Mouse (Mus musculus): ENCODE results near the gene Pdlim7.

The Pdlim7 gene

DNA sequence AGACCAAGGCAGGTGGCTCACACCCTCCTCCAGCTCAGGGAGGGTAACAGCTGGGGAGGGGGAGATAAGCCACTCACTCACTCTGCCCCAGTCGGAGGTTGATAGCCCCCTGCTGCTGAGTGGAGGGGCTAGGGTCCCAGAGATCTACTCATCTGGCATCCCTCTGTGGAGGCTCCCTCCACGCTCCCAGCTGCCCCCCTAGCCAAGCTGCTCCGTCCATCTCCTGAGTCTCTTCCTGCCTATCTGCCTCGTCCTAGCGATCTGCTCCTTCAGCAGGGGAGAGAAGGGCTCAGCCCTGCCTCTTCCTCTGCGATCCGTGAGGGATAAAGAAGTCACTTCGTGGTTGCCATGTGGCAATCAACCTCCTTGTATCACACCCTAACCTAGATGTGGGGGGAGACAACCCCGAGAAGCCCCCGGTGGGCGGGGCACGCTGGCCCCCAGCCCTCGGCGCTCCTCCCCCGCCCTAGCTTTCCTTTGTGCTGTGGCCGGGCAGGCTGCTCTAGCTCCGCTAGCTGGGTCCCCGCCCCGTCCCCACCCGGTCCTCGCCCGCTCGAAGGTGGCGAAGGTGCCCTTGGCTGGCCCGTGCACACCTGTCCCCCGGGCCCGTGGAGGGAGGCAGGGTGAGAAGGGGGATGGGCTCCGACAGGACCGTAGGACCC is 26.4 kb downstream of the Pdlim7 start:
- peak in 1 of 2 experiments; percentile 72 for DNase-seq (ENCODE audit: inconsistent age in 2 of 2, low spot score in 1 of 2)

DNA sequence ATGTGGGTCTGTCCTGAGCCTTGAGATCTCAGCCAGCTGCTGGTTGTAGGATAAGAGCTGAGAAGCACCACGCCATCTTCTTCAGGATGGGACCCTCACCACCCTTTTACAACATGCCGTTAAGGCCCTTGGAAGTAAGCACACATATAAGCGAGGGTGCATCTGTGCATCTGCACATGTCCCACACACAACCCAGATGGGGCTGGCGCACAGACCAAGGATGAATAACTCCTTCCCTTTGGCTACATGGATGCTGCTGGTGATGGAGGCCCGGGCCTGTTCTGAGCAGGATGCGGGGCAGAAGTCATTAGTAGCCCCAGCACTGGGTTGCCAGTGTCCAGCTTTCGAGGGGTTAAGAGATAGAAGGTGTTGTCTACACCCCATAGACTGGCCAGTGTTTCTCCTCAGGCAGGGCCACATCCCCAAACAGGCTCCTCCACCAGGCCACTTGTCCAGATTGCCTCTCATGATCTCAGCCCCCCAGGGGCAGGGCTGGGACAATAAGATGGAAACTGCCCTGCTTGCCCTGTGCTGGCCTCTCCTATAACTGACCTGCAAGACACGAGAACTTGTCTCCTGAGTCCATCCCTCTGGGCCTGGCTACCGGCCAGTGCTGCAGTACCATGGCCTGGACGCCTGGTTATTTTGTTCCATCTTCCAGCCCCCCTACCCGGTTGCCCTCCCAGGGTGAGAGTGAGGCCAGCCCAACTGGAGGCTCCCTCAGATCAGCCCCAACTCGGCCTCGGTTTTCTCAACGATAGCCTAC is 27.3 kb downstream of the Pdlim7 start:
- peak in 1 of 2 experiments; percentile 47 for DNase-seq (ENCODE audit: inconsistent age in 2 of 2, low spot score in 1 of 2)

DNA sequence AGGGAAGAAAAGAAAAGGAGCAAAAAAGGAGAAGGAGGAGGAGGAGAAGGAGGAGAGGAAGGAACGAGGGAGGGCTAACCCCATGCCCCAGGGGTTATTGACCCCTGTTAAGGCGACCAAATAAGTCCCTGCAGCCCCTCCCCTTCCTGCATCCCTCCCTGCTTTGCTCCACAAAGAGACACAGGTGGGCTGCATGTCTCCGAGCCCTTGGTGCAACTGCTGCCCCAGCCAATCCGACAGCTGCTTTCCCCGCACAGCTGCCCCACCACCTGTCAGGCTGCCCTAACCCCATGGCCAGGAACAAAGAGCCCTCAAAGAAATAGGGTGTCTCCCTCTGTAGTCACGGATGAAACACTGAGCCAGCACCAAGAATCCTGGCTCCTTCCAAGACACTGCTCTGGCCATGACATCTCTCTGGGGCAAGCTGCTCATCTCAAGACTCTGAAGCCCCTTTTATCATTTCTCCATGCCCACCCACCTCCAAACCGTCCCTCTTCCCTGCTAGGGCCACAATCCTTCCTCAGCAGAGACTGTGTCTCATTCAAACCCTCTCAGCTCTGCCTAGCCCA is 28.9 kb downstream of the Pdlim7 start:
- no peak for DNase-seq (ENCODE audit: inconsistent age in 2 of 2, low spot score in 1 of 2)

DNA sequence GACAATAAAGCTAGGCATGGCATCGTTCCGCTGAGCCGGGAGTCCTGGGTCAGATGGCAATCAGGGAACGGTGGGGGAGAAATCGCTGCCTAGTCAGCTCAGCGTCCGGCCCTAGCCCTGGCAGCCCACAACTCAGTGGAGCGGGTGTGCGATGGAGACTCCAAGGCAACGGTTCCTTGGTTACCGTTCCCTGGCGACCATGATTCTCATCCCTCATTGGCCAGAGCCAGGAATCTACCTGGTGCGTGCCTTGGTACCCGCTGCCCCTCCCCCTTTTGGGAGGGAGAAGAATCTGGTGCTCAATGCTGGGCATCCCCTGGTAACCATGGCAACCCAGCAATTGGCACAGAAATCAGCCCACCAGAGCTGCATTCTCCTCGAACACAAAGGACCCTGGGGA is 29.9 kb downstream of the Pdlim7 start:
- DNase-seq (ENCODE audit: inconsistent age in 2 of 2, low spot score in 1 of 2) = no peak

DNA sequence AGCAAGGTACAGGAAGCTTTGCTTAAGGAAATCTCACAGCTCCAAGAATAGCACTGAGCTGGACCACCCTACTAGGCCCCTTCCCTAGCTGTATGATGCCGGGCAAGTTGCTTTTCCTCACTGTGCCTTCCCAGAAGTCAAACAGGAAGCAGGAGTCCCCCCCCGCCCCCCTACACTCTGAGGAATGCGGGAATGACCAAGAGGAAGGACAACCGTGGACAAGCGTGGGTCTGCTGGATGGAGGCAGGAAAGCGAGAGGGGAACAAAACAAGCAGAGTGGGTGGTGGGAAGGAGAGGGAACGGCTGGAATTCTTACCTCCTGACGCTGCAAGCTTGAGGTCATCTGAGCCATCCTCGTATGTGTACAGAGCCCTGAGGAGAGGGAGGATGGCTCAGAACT is 30.4 kb downstream of the Pdlim7 start:
- no peak for DNase-seq (ENCODE audit: inconsistent age in 2 of 2, low spot score in 1 of 2)

DNA sequence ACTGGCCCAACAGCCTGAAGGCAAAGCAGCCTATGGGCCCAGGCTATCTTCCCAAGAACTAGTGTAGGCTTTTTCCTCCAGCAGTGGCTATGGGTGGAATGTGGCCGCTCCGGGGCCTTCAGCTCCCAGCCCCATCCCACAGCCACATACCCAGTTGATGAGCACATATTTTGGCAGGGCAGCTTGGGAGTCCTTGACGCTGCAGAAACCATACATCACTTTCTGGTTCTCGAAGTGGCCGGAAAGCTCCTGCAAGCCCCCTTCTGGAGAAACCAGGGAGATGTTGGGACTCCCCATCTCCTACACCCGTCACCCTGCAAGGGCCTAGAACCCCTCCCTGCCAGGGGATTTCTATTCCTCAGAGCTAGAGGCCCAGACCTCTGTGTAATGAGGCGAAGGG is 30.9 kb downstream of the Pdlim7 start:
- peak; percentile 75 to 85 for DNase-seq (ENCODE audit: inconsistent age in 2 of 2, low spot score in 1 of 2)

DNA sequence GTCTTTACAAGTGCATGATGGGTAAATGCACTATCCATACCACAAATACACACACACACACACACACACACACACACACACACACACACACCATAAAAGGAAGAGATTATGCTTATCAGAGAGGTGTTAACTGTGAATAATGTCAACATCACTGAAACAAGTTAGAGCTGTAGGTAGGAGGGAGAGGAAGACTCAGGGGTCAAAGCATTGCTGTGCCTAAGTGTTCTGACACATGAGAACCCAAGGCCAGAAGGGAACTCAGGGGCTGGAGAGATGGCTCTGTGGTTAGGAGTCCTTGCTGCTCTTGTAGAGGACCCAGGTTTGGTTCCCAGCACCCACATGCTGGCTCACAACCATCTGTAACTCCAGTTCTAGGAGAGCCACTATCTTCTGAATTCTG is 33.5 kb downstream of the Pdlim7 start:
- no peak for DNase-seq (ENCODE audit: inconsistent age in 2 of 2, low spot score in 1 of 2)

DNA sequence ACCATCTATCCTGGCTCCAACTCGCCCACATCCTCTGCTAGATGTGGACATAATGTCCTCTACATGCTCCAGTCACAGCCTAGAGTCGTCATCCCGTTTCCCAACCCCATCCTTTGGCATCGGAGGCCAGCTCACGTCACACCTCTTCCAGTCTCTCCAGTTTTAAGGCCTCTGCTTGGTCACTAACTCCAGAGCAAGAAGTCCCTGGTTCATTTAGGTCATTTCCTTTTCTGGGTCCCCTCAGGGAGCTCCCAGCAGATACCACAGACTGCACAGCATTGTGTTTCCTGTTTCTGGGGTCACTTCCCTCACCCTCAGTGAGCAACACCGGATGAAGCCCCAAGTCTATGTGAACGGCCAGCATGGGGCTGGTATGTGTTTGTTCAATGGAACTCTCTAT is 34.5 kb downstream of the Pdlim7 start:
- peak in 1 of 2 experiments; percentile 55 for DNase-seq (ENCODE audit: inconsistent age in 2 of 2, low spot score in 1 of 2)

DNA sequence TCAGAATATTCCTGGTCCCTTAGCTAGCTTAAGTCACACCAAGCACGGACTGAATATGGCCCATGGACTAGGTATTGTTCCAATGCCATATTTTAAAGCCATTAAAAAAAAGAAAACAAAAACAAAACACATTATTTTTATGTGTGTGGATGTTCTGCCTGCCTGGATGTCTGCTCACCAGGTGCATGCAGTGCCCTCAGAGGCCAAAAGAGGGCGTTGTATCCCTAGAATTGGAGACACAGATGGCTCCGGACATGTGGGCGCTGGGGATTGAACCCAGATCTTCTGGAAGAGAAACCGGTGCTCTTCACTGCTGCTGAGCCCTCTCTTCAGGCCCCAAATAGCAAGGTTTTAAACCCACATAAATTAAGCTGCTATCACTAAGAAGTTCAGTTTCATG is 35.4 kb downstream of the Pdlim7 start:
- DNase-seq (ENCODE audit: inconsistent age in 2 of 2, low spot score in 1 of 2) = peak in 1 of 2 experiments; percentile 75

DNA sequence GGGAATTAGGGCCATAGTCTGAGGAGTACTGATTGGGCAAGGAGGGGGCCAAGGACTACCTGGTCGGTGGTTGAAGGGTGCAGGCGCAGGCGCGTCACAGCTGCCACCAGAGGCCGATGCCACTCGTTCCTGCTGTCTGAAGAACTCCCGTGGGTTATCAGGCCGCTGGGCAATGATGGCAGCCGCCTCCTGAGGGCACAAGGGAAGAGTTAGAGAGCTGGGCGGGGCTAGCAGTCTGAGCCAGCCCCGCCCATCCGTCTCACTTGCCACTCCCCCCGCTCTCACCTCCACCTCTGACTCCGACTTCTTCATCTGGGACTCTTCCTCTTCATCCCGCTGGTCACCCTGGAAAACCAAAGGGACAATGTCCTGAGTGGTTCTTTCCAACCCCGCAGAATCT is 36.0 kb downstream of the Pdlim7 start:
- DNase-seq (ENCODE audit: inconsistent age in 2 of 2, low spot score in 1 of 2) = no peak

DNA sequence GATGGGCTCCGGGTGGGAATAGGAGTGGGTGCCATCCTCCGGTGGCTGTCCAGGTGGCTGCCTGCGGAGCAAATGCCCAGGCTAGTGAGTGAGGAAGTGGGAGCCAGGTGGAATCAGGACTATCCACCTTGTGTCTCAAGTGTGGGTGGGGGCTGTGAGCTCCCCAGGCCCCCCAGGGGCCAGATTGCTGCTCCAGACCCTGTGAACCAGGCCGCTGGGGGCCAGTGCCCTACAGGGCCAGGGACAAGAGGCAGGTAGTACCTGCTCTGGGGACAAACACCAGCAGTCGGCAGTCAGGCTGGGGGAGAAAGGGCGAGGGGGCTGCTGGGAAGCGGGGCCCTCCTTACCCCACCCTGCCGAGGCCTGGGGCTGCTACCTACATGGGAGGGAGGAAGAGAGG is 37.2 kb downstream of the Pdlim7 start:
- peak in 1 of 2 experiments; percentile 12 for DNase-seq (ENCODE audit: inconsistent age in 2 of 2, low spot score in 1 of 2)

DNA sequence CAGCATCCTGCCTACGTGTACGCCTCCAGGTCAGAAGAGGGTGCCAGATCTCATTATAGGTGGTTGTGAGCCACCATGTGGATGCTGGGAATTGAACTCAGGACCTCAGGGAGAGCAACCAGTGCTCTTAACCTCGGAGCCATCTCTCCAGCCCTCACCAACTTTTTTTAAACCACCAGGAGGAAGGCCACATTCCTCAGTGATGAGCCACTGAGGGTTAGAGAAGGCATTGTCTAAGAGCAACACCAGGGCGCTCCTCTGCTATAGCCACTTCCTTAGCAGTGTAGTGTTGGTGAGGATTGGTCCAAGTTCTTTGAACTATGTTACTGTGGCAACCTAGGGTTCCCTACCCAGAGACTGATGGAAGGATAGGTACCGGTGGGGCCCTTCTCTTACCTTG is 37.7 kb downstream of the Pdlim7 start:
- DNase-seq (ENCODE audit: inconsistent age in 2 of 2, low spot score in 1 of 2) = no peak

DNA sequence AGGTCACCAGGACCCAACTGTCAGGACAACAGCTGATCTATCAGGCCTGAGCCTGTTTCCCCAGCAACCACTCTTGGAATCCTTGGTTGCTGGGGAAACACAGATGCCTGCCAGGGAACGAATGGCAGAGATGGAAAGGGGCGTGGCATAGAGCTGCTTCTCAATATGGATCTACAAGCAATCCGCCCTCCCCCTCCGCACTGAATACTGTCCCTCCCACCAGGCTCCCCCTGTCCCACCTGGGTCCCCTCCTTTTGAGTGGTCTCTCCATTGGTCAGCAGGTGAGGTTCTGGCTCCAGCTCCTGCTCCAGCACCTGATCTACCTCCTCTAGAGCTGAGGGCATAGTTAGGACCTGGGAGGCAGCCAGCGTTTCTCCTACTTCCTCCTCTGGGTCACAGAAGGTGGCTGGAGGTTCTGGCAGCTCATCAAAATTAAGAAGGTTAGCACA is 38.8 kb downstream of the Pdlim7 start:
- no peak for DNase-seq (ENCODE audit: inconsistent age in 2 of 2, low spot score in 1 of 2)

DNA sequence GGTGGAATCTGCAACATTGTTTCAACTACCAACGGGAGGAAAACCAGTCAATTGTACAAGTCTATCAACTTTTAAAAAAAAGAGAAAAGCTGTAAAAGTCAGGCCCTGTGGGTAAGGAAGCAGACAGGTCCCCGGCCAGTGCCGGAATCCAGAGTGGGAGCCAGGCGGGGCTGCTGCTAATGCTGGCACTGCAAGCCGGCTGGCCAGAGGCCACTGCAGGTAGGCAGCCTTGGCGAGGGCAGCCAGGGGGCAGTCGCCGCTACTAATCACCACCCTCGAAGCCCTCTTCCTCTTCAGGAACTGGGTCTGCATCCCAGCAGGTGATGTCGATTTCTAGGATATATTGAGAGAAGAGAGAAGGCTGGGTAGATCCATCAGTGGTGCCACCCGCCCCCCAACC is 39.5 kb downstream of the Pdlim7 start:
- no peak for DNase-seq (ENCODE audit: inconsistent age in 2 of 2, low spot score in 1 of 2)

DNA sequence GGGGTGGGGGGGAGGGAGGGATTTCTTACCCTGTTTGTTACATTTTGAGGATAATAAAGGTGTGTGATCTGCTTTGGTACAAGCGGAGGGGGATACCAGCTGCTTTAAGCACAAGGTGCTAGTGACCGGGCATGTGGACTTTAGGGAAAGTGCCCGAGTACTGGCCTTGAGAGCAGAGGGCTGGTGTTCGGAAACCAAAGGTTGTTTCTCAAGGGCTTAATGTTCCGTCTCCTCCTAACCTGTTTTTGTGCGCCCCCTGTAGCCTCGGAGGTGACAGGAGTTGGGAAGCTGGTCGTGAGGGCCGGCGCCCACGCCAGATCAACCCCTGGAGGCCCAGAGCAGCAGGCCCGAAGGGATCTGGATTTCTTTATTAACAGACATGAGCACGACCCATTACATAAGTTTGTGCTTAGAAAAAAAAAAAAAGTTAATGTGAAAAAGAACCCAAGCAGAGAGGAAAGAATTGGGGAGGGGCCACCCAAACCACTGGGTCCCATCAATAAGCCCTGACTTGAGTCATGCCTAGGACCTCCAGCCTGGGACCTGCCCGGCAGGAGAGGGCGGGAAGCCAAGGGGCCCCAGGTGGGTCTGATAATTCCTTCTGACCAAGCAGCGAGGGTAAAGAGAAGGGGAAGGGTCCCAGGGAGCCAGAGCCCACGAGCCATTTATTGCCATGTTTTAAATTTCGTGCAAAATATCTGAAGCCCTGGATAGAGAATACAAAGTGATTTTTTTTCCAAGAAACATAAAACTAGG is 40.2 kb downstream of the Pdlim7 start:
- DNase-seq (ENCODE audit: inconsistent age in 2 of 2, low spot score in 1 of 2) = peak in 1 of 2 experiments; percentile 60

DNA sequence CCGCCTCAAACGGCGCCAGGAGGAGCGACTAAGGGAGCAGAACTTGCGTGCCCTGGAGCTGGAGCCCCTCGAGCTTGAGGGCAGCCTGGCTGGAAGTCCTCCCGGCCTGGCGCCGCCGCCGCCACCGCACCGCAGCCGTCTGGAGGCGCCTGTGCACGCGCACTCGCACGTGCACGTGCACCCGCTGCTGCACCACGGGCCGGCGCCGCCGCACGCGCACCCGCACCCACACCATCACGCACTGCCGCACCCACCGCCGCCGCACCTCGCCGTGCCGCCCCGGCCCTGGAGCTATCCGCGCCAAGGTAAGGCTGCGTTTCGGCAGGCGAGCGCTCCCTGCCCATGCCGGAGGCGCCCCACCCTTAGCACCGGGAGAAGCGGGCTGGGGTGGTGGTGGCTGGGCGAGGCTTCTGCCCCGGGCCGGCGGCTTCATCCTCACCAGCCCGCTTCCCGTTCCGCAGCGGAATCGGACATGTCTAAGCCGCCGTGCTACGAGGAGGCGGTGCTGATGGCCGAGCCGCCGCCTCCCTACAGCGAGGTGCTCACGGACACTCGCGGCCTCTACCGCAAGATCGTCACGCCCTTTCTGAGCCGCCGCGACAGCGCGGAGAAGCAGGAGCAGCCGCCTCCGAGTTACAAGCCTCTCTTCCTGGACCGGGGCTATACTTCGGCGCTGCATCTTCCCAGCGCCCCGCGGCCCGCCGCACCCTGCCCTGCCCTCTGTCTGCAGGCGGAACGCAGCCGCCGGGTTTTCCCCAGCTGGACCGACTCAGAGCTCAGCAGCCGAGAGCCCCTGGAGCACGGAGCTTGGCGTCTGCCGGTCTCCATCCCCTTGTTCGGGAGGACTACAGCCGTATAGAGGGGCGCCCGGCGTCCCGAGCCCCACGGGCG is 41.1 kb downstream of the Pdlim7 start:
- peak; percentile 66 to 87 for DNase-seq (ENCODE audit: inconsistent age in 2 of 2, low spot score in 1 of 2)

DNA sequence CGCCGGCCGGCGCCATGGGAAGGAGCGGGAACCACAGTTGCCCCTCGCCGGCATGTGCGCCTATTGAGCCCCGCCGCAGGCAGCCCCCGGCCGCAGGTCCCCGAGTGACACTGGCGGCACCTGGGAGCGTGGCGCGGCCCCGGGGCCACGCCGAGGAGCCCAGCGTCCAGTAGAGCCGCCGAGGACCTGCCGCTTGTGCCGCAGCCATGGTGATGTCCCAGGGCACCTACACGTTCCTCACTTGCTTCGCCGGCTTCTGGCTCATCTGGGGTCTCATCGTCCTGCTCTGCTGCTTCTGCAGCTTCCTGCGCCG is 41.7 kb downstream of the Pdlim7 start:
- no peak for DNase-seq (ENCODE audit: inconsistent age in 2 of 2, low spot score in 1 of 2)

DNA sequence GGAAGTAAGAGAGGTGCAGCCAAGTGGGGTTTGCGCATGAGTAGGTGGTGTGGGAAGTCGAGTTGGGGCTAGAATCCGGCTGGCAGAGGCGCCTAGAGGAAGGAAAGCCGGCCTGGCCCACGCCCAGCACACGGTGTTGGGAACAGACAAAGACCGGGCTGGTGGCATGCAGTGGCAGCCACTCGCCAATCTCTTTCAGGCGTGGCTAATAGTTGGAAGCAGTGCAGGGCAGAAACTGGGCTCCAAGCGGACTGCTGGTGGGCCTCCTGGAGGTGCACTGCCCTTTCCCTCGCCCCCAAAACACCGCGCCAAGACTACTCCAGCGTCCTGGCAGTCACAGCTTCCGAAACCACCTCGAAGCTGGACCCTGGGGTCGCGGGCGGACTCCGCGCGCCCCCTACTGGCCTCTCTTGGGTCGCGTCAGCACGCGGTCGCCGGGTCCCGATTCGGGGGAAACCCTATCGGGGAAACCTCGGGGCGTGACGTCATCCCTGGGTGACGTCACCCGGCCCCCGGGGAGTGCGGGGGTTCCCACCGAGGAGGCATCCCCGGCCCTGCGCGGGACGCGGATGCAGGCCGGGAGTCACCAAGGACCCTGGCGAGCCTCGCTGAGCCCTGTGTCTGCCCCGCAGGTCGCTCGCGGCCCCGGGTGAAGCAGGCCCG is 42.2 kb downstream of the Pdlim7 start:
- DNase-seq (ENCODE audit: inconsistent age in 2 of 2, low spot score in 1 of 2) = peak; percentile 88 to 97

DNA sequence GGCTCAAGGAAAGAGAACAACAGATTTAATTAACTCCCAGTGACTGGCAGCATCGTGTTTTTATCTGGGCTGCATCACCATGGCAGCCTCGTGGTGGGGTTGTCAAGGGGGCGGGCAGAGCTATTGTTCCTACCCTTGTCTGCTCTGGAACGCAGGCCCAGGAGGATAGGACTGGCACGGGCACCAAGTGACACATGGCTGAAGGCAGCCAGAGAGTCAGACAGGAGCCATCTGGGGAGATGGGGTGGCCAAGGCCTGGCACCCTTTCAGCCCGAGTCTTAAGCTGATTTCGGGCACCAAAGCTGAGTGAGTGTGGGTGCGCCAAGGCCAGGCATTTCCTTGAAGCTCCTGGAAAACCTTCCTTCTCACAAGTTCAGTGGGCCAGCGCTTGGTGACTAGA is 43.1 kb downstream of the Pdlim7 start:
- DNase-seq (ENCODE audit: inconsistent age in 2 of 2, low spot score in 1 of 2) = peak in 1 of 2 experiments; percentile 58
